Mouse (Mus musculus) heart, postnatal 14 days (tissue): Measurements from ENCODE around the gene Gm38100. TPM values are rescaled to one million over a fixed set of nuclear protein-coding genes. Genes with fewer than 3 reads are reported as not detected.

Experiments
- DNase-seq, 2 experiments: peaks; one replicate each; pipeline ENCODE4 v3.0.0; 2021 to 2022
- intact Hi-C: fragments of 180-260 bp; cut with DNase I; formaldehyde crosslinking; loops from one replicate; pipeline ENCODE4 v1.15.1; 2025
- long read RNA-seq, 2 experiments: library from polyadenylated mRNA; stranded (forward); transcript quantifications; one replicate each; pipeline ENCODE4 v2.0.0; 2021
- total RNA-seq, 2 experiments: library from RNA; stranded (reverse); gene quantifications; 2 replicates each; pipeline ENCODE4 v1.2.3; 2021

Gm38100 gene
- not detected for total RNA-seq
- long read RNA-seq, experiment 1: 0 reads
- long read RNA-seq, experiment 2: 0 reads

- DNase-seq: no peak
- intact Hi-C loops: loop anchor here (2.0 to 10.0 kb wide), 4 partner anchors 248 to 1325 kb away; no protein-coding TSS in a partner anchor
Measured at GRCm38 (mm10) chr1:175920029-175920428, at the start of gene Gm38100. Gm38100 (plus strand) TSS chr1:175920329.

GRCm38 (mm10) chr1:175870716-175871115, 49.4 kb upstream of the Gm38100 start:
- intact Hi-C loops: no loop called here

GRCm38 (mm10) chr1:175872028-175872816, 47.9 kb upstream of the Gm38100 start:
- peak; percentile 29 to 57 for DNase-seq

More at GRCm38 (mm10) chr1:175870716-175871115, 49.4 kb upstream of the Gm38100 start:
- DNase-seq: no peak

GRCm38 (mm10) chr1:175880453-175881296, 39.5 kb upstream of the Gm38100 start, which contains the start of gene Exo1:
Exo1 (plus strand) TSS chr1:175880581.
- peak; percentile 88 to 92 for DNase-seq
- intact Hi-C loops: loop anchor here (5.0 kb wide), 2 partner anchors 188 to 253 kb away; partner anchors contain the start of genes Chml, Fh1 and Opn3

More at GRCm38 (mm10) chr1:175872028-175872816, 47.9 kb upstream of the Gm38100 start:
- intact Hi-C loops: no loop called here

GRCm38 (mm10) chr1:175883398-175883797, 36.7 kb upstream of the Gm38100 start:
- DNase-seq: no peak
- intact Hi-C loops: loop anchor here (5.0 kb wide), 2 partner anchors 191 to 256 kb away; partner anchors contain the start of genes Chml, Fh1 and Opn3

GRCm38 (mm10) chr1:175893263-175893662, 26.9 kb upstream of the Gm38100 start:
- intact Hi-C loops: no loop called here
- DNase-seq: no peak

GRCm38 (mm10) chr1:175893726-175894125, 26.4 kb upstream of the Gm38100 start:
- no peak for DNase-seq
- intact Hi-C loops: no loop called here

- no peak for DNase-seq
- intact Hi-C loops: no loop called here
Measured at GRCm38 (mm10) chr1:175911207-175911606, 8.9 kb upstream of the Gm38100 start.

GRCm38 (mm10) chr1:175912038-175912437, 8.1 kb upstream of the Gm38100 start:
- DNase-seq: no peak
- intact Hi-C loops: no loop called here

- no peak for DNase-seq
- intact Hi-C loops: no loop called here
Measured at GRCm38 (mm10) chr1:175913728-175914303, 6.3 kb upstream of the Gm38100 start.

- intact Hi-C loops: loop anchor here (2.0 to 10.0 kb wide), 4 partner anchors 249 to 1326 kb away; no protein-coding TSS in a partner anchor
- DNase-seq: peak; percentile 14 to 16
Measured at GRCm38 (mm10) chr1:175921091-175921490, 962 bp downstream of the Gm38100 start.

GRCm38 (mm10) chr1:175923848-175924787, 4.0 kb downstream of the Gm38100 start:
- intact Hi-C loops: loop anchor here (5.0 to 10.0 kb wide), 3 partner anchors 252 to 1329 kb away; no protein-coding TSS in a partner anchor
- peak; percentile 75 to 89 for DNase-seq

GRCm38 (mm10) chr1:175931391-175931790, 11.3 kb downstream of the Gm38100 start:
- DNase-seq: peak; percentile 10 to 12
- intact Hi-C loops: no loop called here

- peak; percentile 38 to 81 for DNase-seq
- intact Hi-C loops: loop anchor here (1.0 to 5.0 kb wide), 3 partner anchors 286 to 926 kb away; no protein-coding TSS in a partner anchor
Measured at GRCm38 (mm10) chr1:175936282-175936737, 16.2 kb downstream of the Gm38100 start.

- intact Hi-C loops: loop anchor here (5.0 kb wide), 2 partner anchors 284 to 924 kb away; no protein-coding TSS in a partner anchor
- DNase-seq: no peak
Measured at GRCm38 (mm10) chr1:175938731-175939130, 18.6 kb downstream of the Gm38100 start.

GRCm38 (mm10) chr1:175943168-175943567, 23.0 kb downstream of the Gm38100 start:
- intact Hi-C loops: no loop called here
- no peak for DNase-seq

- DNase-seq: no peak
- intact Hi-C loops: no loop called here
Measured at GRCm38 (mm10) chr1:175946718-175947315, 26.7 kb downstream of the Gm38100 start.

- intact Hi-C loops: no loop called here
- no peak for DNase-seq
Measured at GRCm38 (mm10) chr1:175950421-175950820, 30.3 kb downstream of the Gm38100 start.
